Mouse (Mus musculus): Measurements from ENCODE around the gene Pxk. TPM values are rescaled to one million over a fixed set of nuclear protein-coding genes. Genes with fewer than 3 reads are reported as not detected.

Gene Pxk
- polyA plus RNA-seq, 1 experiment from 2014 or later = 39.0 TPM

GRCm38 (mm10) chr14:8080718-8081117 is 17.3 kb upstream of the Pxk start:
- WGBS = 4% methylated on average over 11 of the region's 11 CpGs
- Histone ChIP-seq H3K4me2 (peak overlapping the region; percentile 89), H3K36me3 (0 out of 2 replicates have a peak, but pooled peaks cover 8% of the 10 kb centered on the region), H3K9me3 (no peaks in the 10 kb centered on the region), H3K9ac (peak overlapping the region; percentile 78), H3K4me3 (replicated peaks) (peak overlapping the region; percentile 79), H3K27ac (peak overlapping the region; percentile 98), H3K27me3 (replicated peaks) (no peaks in the 10 kb centered on the region), H3K4me1 (peaks cover 11% of the 10 kb centered on the region; the same call in 1 of the 2 replicates)
- peak; percentile 48; the same call in 1 of the 2 replicates for ATAC-seq (ENCODE audit: insufficient read depth, low FRiP score, low read depth)

GRCm38 (mm10) chr14:8082949-8083348 is 15.1 kb upstream of the Pxk start:
- H3K27ac ChIP-seq = no peak overlapping the region
- no peak overlapping the region for H3K4me2 ChIP-seq
- no peaks in the 10 kb centered on the region for H3K27me3 ChIP-seq (replicated peaks)
- peaks cover 17% of the 10 kb centered on the region; the same call in 1 of the 2 replicates for H3K36me3 ChIP-seq
- no peak for ATAC-seq (ENCODE audit: insufficient read depth, low FRiP score, low read depth)
- 91% methylated on average over 1 of the region's 1 CpGs for WGBS
- H3K4me3 ChIP-seq (replicated peaks) = no peak overlapping the region
- no peak overlapping the region for H3K9ac ChIP-seq
- H3K4me1 ChIP-seq = peaks cover 11% of the 10 kb centered on the region; the same call in 1 of the 2 replicates
- H3K9me3 ChIP-seq = no peaks in the 10 kb centered on the region

GRCm38 (mm10) chr14:8089016-8089415 is 9.0 kb upstream of the Pxk start:
- peaks cover 33% of the 10 kb centered on the region for H3K36me3 ChIP-seq

GRCm38 (mm10) chr14:8092573-8092972 is 5.4 kb upstream of the Pxk start:
- 87% methylated on average over 2 of the region's 2 CpGs for WGBS
- no peak overlapping the region for H3K4me2 ChIP-seq
- H3K9me3 ChIP-seq = no peaks in the 10 kb centered on the region
- H3K36me3 ChIP-seq = peaks cover 21% of the 10 kb centered on the region
- H3K9ac ChIP-seq = no peak overlapping the region
- H3K4me3 ChIP-seq (replicated peaks) = no peak overlapping the region
- H3K27me3 ChIP-seq (replicated peaks) = no peaks in the 10 kb centered on the region
- no peak for ATAC-seq (ENCODE audit: insufficient read depth, low FRiP score, low read depth)
- H3K27ac ChIP-seq = no peak overlapping the region
- H3K4me1 ChIP-seq = peaks cover 6% of the 10 kb centered on the region; the same call in 1 of the 2 replicates

More at GRCm38 (mm10) chr14:8089016-8089415, 9.0 kb upstream of the Pxk start:
- H3K4me3 ChIP-seq (replicated peaks) = no peak overlapping the region
- H3K9me3 ChIP-seq = no peaks in the 10 kb centered on the region
- H3K4me1 ChIP-seq = no peaks in the 10 kb centered on the region
- ATAC-seq (ENCODE audit: insufficient read depth, low FRiP score, low read depth) = no peak
- no peak overlapping the region for H3K9ac ChIP-seq
- no peak overlapping the region for H3K27ac ChIP-seq
- no peak overlapping the region for H3K4me2 ChIP-seq
- 84% methylated on average over 2 of the region's 2 CpGs for WGBS
- H3K27me3 ChIP-seq (replicated peaks) = no peaks in the 10 kb centered on the region

GRCm38 (mm10) chr14:8093427-8093826 is 4.6 kb upstream of the Pxk start:
- no peak for ATAC-seq (ENCODE audit: insufficient read depth, low FRiP score, low read depth)
- 66% methylated on average over 5 of the region's 5 CpGs for WGBS
- no peak overlapping the region for H3K9ac ChIP-seq
- no peak overlapping the region for H3K4me2 ChIP-seq
- no peaks in the 10 kb centered on the region for H3K9me3 ChIP-seq
- no peaks in the 10 kb centered on the region for H3K27me3 ChIP-seq (replicated peaks)
- peaks cover 18% of the 10 kb centered on the region for H3K36me3 ChIP-seq
- H3K4me1 ChIP-seq = peaks cover 9% of the 10 kb centered on the region
- H3K27ac ChIP-seq = no peak overlapping the region
- no peak overlapping the region for H3K4me3 ChIP-seq (replicated peaks)

GRCm38 (mm10) chr14:8094931-8095561 is 3.0 kb upstream of the Pxk start:
- peaks cover 2% of the 10 kb centered on the region; the same call in 1 of the 2 replicates for H3K36me3 ChIP-seq
- no peak overlapping the region for H3K9ac ChIP-seq
- 28% methylated on average over 3 of the region's 3 CpGs for WGBS
- H3K27me3 ChIP-seq (replicated peaks) = no peaks in the 10 kb centered on the region
- no peaks in the 10 kb centered on the region for H3K9me3 ChIP-seq
- no peak overlapping the region; the same call in 1 of the 2 replicates for H3K4me2 ChIP-seq
- peaks cover 9% of the 10 kb centered on the region for H3K4me1 ChIP-seq
- no peak overlapping the region for H3K4me3 ChIP-seq (replicated peaks)
- ATAC-seq (ENCODE audit: insufficient read depth, low FRiP score, low read depth) = no peak
- H3K27ac ChIP-seq = peak overlapping the region; percentile 88

- Histone ChIP-seq H3K27me3 (replicated peaks) (no peaks in the 10 kb centered on the region), H3K36me3 (no peaks in the 10 kb centered on the region), H3K27ac (peak overlapping the region; percentile 88), H3K4me3 (replicated peaks) (no peak overlapping the region), H3K4me1 (peaks cover 9% of the 10 kb centered on the region), H3K9me3 (no peaks in the 10 kb centered on the region), H3K4me2 (peak overlapping the region; percentile 35), H3K9ac (no peak overlapping the region)
- whole genome bisulfite sequencing = 39% methylated on average over 7 of the region's 7 CpGs
- ATAC-seq (ENCODE audit: insufficient read depth, low FRiP score, low read depth) = no peak
Observed at GRCm38 (mm10) chr14:8095562-8095950, 2.5 kb upstream of the Pxk start.

- WGBS = 2% methylated on average over 5 of the region's 5 CpGs
- Histone ChIP-seq H3K9me3 (no peaks in the 10 kb centered on the region), H3K27ac (0 out of 2 replicates have a peak overlapping the region, but pooled peaks have one; percentile 52), H3K4me2 (peak overlapping the region; percentile 80), H3K4me3 (replicated peaks) (peak overlapping the region; percentile 84), H3K36me3 (no peaks in the 10 kb centered on the region), H3K9ac (peak overlapping the region; percentile 79), H3K27me3 (replicated peaks) (no peaks in the 10 kb centered on the region), H3K4me1 (peaks cover 9% of the 10 kb centered on the region)
- ATAC-seq (ENCODE audit: insufficient read depth, low FRiP score, low read depth) = no peak
Observed at GRCm38 (mm10) chr14:8098687-8098995, 630 bp downstream of the Pxk start.

GRCm38 (mm10) chr14:8099561-8100021 is 1.6 kb downstream of the Pxk start:
- H3K9ac ChIP-seq = no peak overlapping the region
- H3K4me1 ChIP-seq = peaks cover 9% of the 10 kb centered on the region
- peak overlapping the region; percentile 80; the same call in 1 of the 2 replicates for H3K4me2 ChIP-seq
- WGBS = 40% methylated on average over 10 of the region's 10 CpGs
- H3K27ac ChIP-seq = no peak overlapping the region
- no peaks in the 10 kb centered on the region for H3K27me3 ChIP-seq (replicated peaks)
- no peaks in the 10 kb centered on the region for H3K9me3 ChIP-seq
- no peak overlapping the region; the same call in 1 of the 2 replicates for H3K4me3 ChIP-seq (replicated peaks)
- no peaks in the 10 kb centered on the region for H3K36me3 ChIP-seq
- ATAC-seq (ENCODE audit: insufficient read depth, low FRiP score, low read depth) = no peak

GRCm38 (mm10) chr14:8101886-8102285 is 3.9 kb downstream of the Pxk start:
- H3K4me3 ChIP-seq (replicated peaks) = no peak overlapping the region
- H3K4me1 ChIP-seq = peaks cover 4% of the 10 kb centered on the region; the same call in 1 of the 2 replicates
- no peak overlapping the region for H3K9ac ChIP-seq
- no peaks in the 10 kb centered on the region for H3K27me3 ChIP-seq (replicated peaks)
- no peaks in the 10 kb centered on the region for H3K9me3 ChIP-seq
- no peak overlapping the region for H3K27ac ChIP-seq
- WGBS = 83% methylated on average over 8 of the region's 8 CpGs
- no peak for ATAC-seq (ENCODE audit: insufficient read depth, low FRiP score, low read depth)
- H3K4me2 ChIP-seq = no peak overlapping the region
- H3K36me3 ChIP-seq = no peaks in the 10 kb centered on the region

GRCm38 (mm10) chr14:8102676-8103075 is 4.7 kb downstream of the Pxk start:
- Histone ChIP-seq H3K9me3 (no peaks in the 10 kb centered on the region), H3K36me3 (no peaks in the 10 kb centered on the region), H3K27ac (no peak overlapping the region), H3K4me3 (replicated peaks) (no peak overlapping the region), H3K27me3 (replicated peaks) (no peaks in the 10 kb centered on the region), H3K4me1 (peaks cover 2% of the 10 kb centered on the region; the same call in 1 of the 2 replicates), H3K9ac (no peak overlapping the region), H3K4me2 (no peak overlapping the region)
- WGBS = 56% methylated on average over 12 of the region's 12 CpGs
- no peak for ATAC-seq (ENCODE audit: insufficient read depth, low FRiP score, low read depth)

- H3K9ac ChIP-seq = no peak overlapping the region
- H3K9me3 ChIP-seq = no peaks in the 10 kb centered on the region
- no peaks in the 10 kb centered on the region for H3K36me3 ChIP-seq
- no peak overlapping the region for H3K27ac ChIP-seq
- no peaks in the 10 kb centered on the region for H3K27me3 ChIP-seq (replicated peaks)
- ATAC-seq (ENCODE audit: insufficient read depth, low FRiP score, low read depth) = no peak
- H3K4me1 ChIP-seq = no peaks in the 10 kb centered on the region
- 84% methylated on average over 4 of the region's 4 CpGs for WGBS
- H3K4me3 ChIP-seq (replicated peaks) = no peak overlapping the region
- H3K4me2 ChIP-seq = no peak overlapping the region
Observed at GRCm38 (mm10) chr14:8108047-8108446, 10.0 kb downstream of the Pxk start.
